Mouse (Mus musculus) 3134 (cell line): ENCODE results near the gene Nrg4.
A peak's percentile ranks its signal among the peaks of the same experiment; 100 is the strongest.

Experiments
- DNase-seq: peaks from one replicate; pipeline ENCODE4 v3.0.0-alpha.2; 2011; ENCODE audit warnings: low spot score; ENCODE audit not compliant: insufficient read length; ENCODE audit errors: extremely low read depth

Gene Nrg4

DNA sequence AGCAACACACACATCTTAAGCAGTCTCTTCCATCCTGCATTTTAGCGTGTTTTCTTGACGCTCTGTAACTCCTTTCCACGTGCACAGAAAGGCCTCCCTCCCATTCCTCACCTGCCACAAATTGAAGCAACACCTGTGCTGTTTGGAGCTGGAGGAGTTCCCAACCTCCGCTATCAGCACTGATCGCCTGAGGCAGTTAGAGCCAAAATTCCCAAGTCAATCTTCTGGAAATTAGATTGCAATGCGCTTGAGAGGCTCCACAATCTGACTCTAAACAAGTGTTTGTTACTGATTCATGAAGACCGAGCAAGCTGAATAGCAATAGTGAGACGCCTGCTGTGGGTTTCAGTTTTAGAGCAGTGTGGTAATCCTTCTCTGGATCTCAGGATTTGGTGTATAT is 2.6 kb downstream of the Nrg4 start:
- no peak for DNase-seq

DNA sequence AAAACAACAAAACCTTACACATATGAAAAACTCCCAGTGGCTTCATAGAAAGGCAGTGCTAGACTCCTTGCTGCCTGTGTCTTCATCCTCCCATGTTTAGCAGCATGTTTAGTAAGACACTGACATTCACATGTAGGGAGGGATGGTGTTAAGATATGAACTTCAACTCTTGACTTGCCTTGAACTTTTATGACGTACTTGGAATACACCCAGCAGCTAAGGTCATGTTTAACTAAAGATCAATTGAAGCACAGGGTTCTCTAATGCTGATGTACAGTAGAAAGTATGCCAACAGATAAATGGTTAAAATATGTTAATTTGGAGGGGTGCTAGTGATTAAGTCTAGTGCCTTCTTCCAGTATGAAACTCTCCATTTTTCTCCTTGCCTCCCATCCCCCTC is 4.0 kb downstream of the Nrg4 start:
- DNase-seq: no peak

DNA sequence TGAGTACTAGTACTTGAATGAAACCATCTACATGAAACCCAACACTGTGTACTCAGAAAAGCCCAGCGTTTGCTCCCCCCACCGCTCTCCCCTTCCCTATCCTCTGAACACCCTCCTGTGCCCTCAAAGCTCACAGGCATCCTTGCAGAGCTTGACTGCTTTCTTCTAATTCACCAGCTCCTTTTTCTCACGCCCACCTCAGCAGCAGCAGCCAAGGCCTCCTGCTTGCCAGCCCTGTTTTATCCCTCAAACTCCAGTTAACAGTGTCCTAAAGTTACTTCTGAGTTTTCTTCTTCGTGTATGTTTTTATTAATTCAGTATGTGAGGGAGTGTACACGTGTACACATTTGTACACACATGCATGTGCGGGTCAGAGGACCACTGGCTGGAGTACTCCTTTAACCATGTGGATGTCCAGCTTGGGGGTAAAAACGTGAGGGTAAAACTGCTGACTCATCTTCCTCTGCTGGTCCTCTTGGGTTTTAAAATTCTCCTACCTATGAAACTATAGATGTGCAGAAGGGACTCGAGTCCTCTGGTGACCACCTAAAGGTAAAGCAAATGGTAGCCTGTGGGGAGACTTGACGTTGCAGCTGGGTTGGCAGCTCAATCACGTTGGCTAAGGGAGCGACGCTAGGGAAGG is 12.9 kb downstream of the Nrg4 start:
- DNase-seq: no peak

DNA sequence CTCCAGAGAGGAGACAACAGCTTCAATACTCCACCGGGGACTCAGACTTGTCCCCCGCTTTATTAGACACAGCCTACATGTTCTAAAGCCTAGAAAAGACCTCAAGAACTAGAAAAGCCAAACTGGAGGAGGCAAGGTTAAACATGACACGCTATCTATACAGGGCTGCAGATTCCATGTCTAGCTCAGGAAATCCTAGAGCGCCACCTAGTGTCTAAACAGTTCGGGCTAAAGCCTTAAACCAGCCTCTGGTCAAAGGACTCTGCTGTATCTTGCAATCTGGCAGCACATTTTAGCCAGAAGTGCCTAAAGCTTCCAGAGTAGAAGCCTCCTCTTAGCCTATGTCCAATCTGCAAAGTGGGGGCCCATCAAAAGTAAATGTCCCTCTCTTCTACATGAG is 15.1 kb downstream of the Nrg4 start:
- DNase-seq: peak; percentile 16

DNA sequence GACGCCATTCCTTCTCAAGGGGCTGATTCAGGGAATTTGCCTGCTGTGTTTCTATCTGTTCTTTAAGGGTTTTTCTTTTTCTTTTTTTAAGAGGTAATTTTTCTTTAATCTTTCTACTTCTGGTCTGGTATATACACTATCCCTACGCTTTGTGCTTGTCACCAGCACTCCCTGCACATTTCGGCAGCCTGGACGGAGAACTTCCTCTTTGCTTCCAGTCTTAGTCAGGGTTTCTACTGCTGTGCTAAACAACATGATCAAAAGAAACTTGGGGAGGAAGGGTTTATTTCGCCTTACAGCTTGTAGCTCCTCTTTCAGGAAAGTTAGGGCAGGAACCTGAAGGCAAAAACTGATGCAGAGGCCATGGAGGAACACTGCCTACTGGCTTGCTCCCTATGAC is 18.2 kb downstream of the Nrg4 start:
- DNase-seq: no peak

- no peak for DNase-seq
Measured at GRCm38 (mm10) chr9:55307557-55307956, 19.1 kb downstream of the Nrg4 start.

DNA sequence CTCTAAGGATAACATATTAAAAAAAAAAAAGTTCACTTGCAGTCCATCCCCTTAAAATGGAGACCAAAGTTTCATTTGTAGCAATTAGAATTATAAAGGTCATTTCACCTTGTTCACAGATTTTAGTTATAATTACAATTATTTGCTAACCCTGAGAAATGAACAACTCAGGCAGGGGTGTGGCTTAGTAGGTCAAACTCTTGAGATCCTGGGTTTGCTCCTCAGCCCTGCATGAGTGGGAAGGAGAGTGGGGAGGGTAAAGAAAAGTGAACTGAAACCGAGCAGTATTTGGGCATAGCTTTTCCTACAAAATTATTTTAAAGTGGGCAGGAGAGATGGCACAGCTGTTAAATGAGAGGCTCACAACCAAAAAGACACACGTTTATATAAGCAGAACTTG is 19.6 kb downstream of the Nrg4 start:
- DNase-seq: no peak

- no peak for DNase-seq
Measured at GRCm38 (mm10) chr9:55296221-55296620, 30.4 kb downstream of the Nrg4 start.

GRCm38 (mm10) chr9:55291966-55292365 is 34.7 kb downstream of the Nrg4 start:
- no peak for DNase-seq

- no peak for DNase-seq
Measured at GRCm38 (mm10) chr9:55289475-55290198, 37.0 kb downstream of the Nrg4 start.

- DNase-seq: no peak
Measured at GRCm38 (mm10) chr9:55285197-55285596, 41.4 kb downstream of the Nrg4 start.

DNA sequence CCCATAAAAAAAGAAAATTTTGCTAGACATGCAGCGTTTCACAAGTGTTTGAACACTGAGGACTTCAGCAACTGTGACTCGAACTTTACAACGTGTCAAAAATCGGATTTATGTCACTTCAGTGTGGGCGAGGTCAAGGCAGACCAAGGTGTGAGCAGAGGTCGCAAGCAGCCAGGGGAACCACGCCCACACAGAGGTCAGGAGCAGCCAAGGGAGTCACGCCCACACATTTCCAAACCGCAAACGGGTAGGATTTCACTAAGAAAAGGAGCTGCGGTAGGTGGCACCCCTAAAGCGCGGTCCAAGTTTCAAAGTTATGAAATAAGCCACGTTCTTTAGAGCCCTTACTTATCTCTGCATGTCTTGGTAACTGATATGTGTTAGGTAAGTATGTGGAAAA is 43.1 kb downstream of the Nrg4 start:
- no peak for DNase-seq

GRCm38 (mm10) chr9:55279114-55279825 is 47.4 kb downstream of the Nrg4 start:
- no peak for DNase-seq

GRCm38 (mm10) chr9:55277562-55277961 is 49.1 kb downstream of the Nrg4 start:
- DNase-seq: no peak

DNA sequence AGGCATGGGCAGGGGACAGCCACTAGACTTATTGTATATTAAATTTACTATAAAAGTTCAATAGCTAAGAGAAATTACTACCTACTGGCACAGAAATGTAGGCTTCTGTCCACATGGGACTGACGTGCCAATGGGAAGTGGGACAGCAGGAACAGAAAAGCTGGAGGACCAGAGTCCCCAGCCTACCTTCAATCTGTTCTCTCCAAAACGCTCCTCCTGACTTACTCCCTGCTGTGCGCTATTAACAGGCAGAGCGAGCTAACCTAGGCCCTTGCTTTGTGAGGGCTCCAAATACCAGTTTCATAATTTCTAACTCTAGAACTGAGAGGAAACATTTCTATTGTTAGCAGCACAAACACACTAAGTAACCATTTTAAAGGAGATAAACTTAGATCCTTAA is 52.7 kb downstream of the Nrg4 start:
- DNase-seq: no peak

DNA sequence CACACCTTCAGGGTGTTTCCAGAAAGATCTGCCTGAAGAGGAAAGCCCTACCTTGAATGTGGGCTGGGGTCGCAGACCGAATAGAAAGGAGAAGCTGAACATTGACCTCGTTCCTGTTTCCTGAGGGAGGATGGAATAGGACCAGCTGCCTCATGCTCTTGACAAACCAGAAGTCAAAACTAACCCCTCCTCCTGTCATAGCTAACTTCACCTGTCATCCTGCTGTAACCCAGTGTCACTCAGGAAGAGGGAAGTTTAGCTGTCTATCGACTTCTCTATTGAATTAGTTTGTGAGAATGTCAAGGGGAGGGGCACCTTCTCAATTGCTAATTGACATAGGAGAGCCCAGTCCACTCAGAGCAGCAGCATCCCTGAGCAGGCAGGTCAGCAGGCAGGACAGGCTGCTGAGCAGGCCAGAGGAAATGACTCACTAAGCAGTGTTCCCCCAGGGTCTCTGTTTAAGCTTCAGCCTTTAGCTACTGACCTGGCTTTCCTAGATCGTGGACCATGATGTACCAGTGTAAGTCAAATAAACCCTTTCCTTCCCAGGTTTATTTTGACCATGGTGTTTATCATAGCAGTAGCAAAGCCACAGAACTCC is 54.6 kb downstream of the Nrg4 start:
- DNase-seq: no peak

DNA sequence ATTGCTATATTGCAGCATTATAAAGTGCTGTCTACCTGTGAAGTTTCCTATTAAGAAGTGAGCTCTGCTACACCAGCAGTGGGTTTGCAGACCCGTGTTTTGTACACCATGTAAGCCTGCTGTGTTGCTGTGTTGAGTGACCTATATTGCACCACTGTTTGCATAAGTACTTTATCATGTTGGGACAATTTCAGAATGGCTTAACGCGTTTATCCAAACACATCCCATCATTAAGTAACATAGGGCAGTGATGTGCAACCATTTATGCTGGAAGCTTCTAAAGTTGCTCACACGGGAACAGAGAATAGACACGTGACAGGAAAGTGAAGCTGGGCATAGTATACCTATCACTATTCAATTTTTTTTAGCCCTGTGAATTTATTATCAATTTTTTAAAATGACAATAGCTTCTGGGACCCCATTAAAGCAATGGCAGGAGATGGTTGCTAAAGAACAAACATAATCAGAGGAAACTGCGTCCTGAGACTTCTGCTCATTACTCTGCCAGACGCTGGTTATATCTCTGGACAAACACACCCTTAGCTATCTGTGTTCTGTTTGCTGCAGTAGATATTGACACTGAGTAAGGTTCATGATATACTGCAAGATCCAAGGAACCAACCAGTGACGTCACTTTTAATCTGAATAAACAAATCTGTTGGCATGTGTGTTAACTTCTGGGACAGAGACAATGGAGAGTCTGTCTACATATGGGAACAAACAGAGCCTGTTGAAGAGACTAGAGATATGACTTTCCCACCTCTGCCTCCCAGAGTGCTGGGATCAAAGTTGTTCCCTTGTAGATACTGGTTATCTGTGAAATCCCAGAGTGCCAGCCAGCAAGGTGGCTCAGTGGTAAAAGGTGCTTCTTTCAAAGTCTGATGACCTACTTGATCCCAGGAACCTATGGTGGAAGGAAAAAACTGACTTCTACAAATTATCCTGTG is 62.0 kb downstream of the Nrg4 start:
- DNase-seq: no peak

DNA sequence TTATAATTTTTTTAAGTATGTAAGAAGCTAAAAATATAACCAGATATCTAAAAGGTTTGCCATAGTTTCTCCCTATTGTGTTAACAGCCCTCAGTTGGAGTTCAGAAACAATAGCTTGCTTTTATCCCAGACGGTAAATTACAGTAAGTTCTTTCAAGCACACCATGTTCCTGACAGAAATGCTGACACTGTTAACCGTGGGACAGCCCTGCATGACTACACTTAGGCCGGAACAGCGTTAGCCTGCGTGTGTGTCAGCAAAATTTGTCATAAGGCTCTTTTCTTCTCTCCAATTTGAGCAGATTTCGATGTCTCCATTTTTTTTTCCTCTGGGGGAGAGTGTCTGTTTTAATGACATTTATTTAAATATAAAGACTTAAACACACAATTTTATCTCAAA is 66.9 kb downstream of the Nrg4 start:
- no peak for DNase-seq

- DNase-seq: no peak
Measured at GRCm38 (mm10) chr9:55257105-55257504, 69.5 kb downstream of the Nrg4 start.

- no peak for DNase-seq
Measured at GRCm38 (mm10) chr9:55255604-55256003, 71.0 kb downstream of the Nrg4 start.
